8 mouse cellular contexts compared by ENCODE assay signal in genomic region chr11:109995624-109996023, GRCm38 (mm10). TPM values are rescaled to one million over a fixed set of nuclear protein-coding genes. Genes with fewer than 3 reads are reported as not detected.
DNase-seq lines count a peak whose midpoint lies in the region; ATAC-seq lines count a peak whose summit lies in the region.

TSS of gene Abca8b (minus strand) at chr11:109995845.

- H3K9me3 ChIP-seq in hindbrain, embryonic 14.5 days (ENCODE audit: control insufficient read depth, low read length), result no peaks in the 10 kb centered on the region

- peak within 1 kb of the TSS; percentile 55 for H3K4me2 ChIP-seq in hindbrain, embryonic 14.5 days (replicated peaks)

- peak; percentile 79 to 88 for DNase-seq in adrenal gland, adult (ENCODE audit: inconsistent age in 2 of 2, low spot score in 1 of 2)
- DNase-seq in cerebellum, postnatal 25 days, result peak; percentile 93 to 96
- DNase-seq in gastrocnemius, adult 18-20 months (ENCODE audit: low spot score), result peak; percentile 93
- DNase-seq in hindbrain, embryonic 14.5 days (ENCODE audit: low spot score), result peak; percentile 80
- DNase-seq in layer of hippocampus, postnatal 25 days (ENCODE audit: extremely low spot score in 1 of 2, low spot score in 1 of 2), result peak; percentile 61 to 63
- peak; percentile 73 for DNase-seq in lung, postnatal 10 days
- DNase-seq in ovary, postnatal 36 days (ENCODE audit: low spot score), result peak; percentile 66

- H3K27ac ChIP-seq in hindbrain, embryonic 14.5 days, result peak within 1 kb of the TSS; percentile 68

- peak; percentile 94 for ATAC-seq in hindbrain, embryonic 14.5 days (ENCODE audit: low FRiP score)
- ATAC-seq in inflammation-experienced regulatory T-cells, adult 6 months, result no peak

- H3K4me1 ChIP-seq in hindbrain, embryonic 14.5 days (replicated peaks; ENCODE audit: control insufficient read depth, insufficient read depth, low read length), result peaks cover 6% of the 10 kb centered on the region

- peak within 1 kb of the TSS; percentile 49 for H3K9ac ChIP-seq in hindbrain, embryonic 14.5 days

- H3K27me3 ChIP-seq in hindbrain, embryonic 14.5 days (ENCODE audit: control insufficient read depth, insufficient read depth, low read length), result no peaks in the 10 kb centered on the region

- peak within 1 kb of the TSS; percentile 37 for H3K4me3 ChIP-seq in hindbrain, embryonic 14.5 days (replicated peaks; ENCODE audit: low read length)

- no peaks in the 10 kb centered on the region for H3K36me3 ChIP-seq in hindbrain, embryonic 14.5 days (replicated peaks; ENCODE audit: control insufficient read depth, insufficient read depth)

- WGBS in hindbrain, embryonic 14.5 days, result under 1% methylated on average over 15 of the region's 15 CpGs

RNA-seq across cellular contexts. Expression of gene Abca8b, which starts in this region (rescaled TPM):
- total RNA-seq in gastrocnemius, adult 18-20 months (2021), result 10 to 100 TPM; 13.6 to 22.5 TPM
- polyA plus RNA-seq in hindbrain, embryonic 14.5 days (2014; fragmentation: Nextera tagmentation; extraction: Ambion mirVana), result 1.7 and 1.9 TPM in 2 replicates
- total RNA-seq in layer of hippocampus, postnatal 25 days (2021), result 10 to 100 TPM in 1 of 2 experiments, 1 to 10 TPM in 1; 9.1 to 11.1 TPM
- polyA plus RNA-seq in inflammation-experienced regulatory T-cells, adult 6 months (2017; shearing (Covaris generic)), result not detected
